Mouse (Mus musculus) lung, adult 2 months (tissue): ENCODE measurements around the gene Strn4.

Experiments used
- CTCF ChIP-seq: fragments of 200-500 bp; IDR thresholded peaks from 2 replicates; pipeline ENCODE4 v1.5.1; 2011; ENCODE audit warnings: mild to moderate bottlenecking, low read length, control low read depth; ENCODE audit not compliant: insufficient read depth
- POLR2A ChIP-seq: fragments of 200-500 bp; IDR thresholded peaks from 2 replicates; pipeline ENCODE4 v1.6.1; 2011; ENCODE audit warnings: low read depth, mild to moderate bottlenecking, control low read depth, low read length, borderline replicate concordance; ENCODE audit errors: extremely low read depth

DNA sequence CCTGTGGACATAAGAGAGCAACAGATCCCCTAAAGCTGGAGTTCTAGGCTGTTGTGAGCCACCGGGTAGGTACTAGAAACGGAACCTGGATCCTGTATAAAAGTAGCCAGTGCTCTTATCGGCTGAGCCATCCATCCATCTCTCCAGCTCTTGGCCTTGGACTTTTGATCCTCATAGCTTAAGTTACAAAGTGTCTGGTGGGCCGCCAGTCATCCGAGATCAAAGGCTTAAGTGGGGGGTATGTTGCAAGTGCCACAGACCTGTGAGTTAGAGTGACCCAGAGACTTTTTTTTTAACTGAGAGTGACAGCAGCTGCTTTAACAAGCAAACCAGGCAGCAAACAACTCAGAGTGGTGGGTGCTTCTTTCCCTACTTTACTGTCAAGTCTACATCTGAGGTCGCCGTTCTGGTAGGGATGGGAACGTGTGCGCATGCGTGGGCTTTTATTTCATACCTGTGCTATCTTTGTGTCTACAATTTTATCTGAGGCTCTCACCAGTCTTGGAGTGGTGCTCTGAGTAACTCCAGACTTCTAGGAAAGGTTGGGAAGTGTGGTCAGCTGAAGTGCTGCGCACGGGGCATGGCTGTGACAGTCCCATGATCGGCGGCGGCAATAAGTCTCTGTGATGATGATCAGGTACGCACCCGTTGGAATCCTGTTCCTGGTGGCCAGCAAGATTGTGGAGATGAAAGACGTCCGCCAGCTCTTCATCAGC, 22.5 kb upstream of the Strn4 start:
- TF ChIP-seq POLR2A (no peak), CTCF (no peak)
